Mouse (Mus musculus) left cerebral cortex, adult 18-20 months (tissue): ENCODE measurements around the gene Eid1. TPM values are rescaled to one million over a fixed set of nuclear protein-coding genes. Genes with fewer than 3 reads are reported as not detected.

Experiments
- total RNA-seq, 2 experiments: library from RNA; stranded (reverse); gene quantifications; 2 replicates each; pipeline ENCODE4 v1.2.3; 2021

Gene Eid1
- total RNA-seq, 2 experiments from 2014 or later: 229 to 233 TPM

Other genes with a start within 250 kb of the Eid1 start
- gene Gm9913, start 168.0 kb upstream of the Eid1 start, total RNA-seq: under 1 TPM; 0.12 to 0.16 TPM
- 1 to 10 TPM; 4.5 to 5.0 TPM for gene Fbn1, start 165.1 kb upstream of the Eid1 start, total RNA-seq
- 1 to 10 TPM; 2.6 TPM for gene Cep152, start 48.0 kb upstream of the Eid1 start, total RNA-seq
- 1 to 10 TPM; 5.1 to 5.2 TPM for gene Shc4, start 51.1 kb downstream of the Eid1 start, total RNA-seq
- 10 to 100 TPM; 90.8 to 92.5 TPM for gene Secisbp2l, start 109.8 kb downstream of the Eid1 start, total RNA-seq
- 10 to 100 TPM; 28.4 to 29.0 TPM for gene Galk2, start 186.0 kb downstream of the Eid1 start, total RNA-seq
- gene Cops2, start 186.0 kb downstream of the Eid1 start, total RNA-seq: 100 to 1,000 TPM; 102 TPM